Mouse (Mus musculus) myocyte (in vitro differentiated cells): ENCODE results near the gene Snrpg. TPM values are rescaled to one million over a fixed set of nuclear protein-coding genes. Genes with fewer than 3 reads are reported as not detected.

ENCODE experiments used
- H3K27me3 ChIP-seq: one replicate; pipeline ENCODE4 v1.6.1; 2011; ENCODE audit not compliant: control insufficient read depth, insufficient read depth, insufficient read length
- H3K36me3 ChIP-seq: one replicate; pipeline ENCODE4 v1.6.1; 2011; ENCODE audit not compliant: control insufficient read depth, insufficient read depth
- H3K4me2 ChIP-seq: one replicate; pipeline ENCODE4 v1.6.1; 2011; ENCODE audit warnings: low read depth, control low read depth
- H3K4me3 ChIP-seq: one replicate; pipeline ENCODE4 v1.5.1; 2011; ENCODE audit warnings: mild to moderate bottlenecking, control low read depth, moderate library complexity
- H3K79me2 ChIP-seq: one replicate; pipeline ENCODE4 v1.6.1; 2011; ENCODE audit not compliant: control insufficient read depth, insufficient read depth
- H3ac ChIP-seq: one replicate; pipeline ENCODE4 v1.6.1; 2011; ENCODE audit not compliant: control insufficient read depth, insufficient read length
- CEBPB ChIP-seq: IDR thresholded peaks from 2 replicates; pipeline ENCODE4 v1.6.1; 2011; ENCODE audit warnings: mild to moderate bottlenecking, moderate library complexity; ENCODE audit not compliant: poor library complexity, insufficient read depth, severe bottlenecking
- E2F4 ChIP-seq: IDR thresholded peaks from one replicate; pipeline ENCODE4 v1.6.1; 2011; ENCODE audit warnings: mild to moderate bottlenecking, control low read depth, moderate library complexity; ENCODE audit not compliant: insufficient read depth
- MAX ChIP-seq: IDR thresholded peaks from one replicate; pipeline ENCODE4 v1.6.1; 2011; ENCODE audit warnings: low read depth, mild to moderate bottlenecking, control low read depth
- MYOD1 ChIP-seq, 3 experiments: IDR thresholded peaks; one replicate each; pipeline ENCODE4 v1.6.1; 2011; ENCODE audit warnings: control low read depth in 2 of 3, low read depth in 2 of 3, mild to moderate bottlenecking in 2 of 3, moderate library complexity in 1 of 3; ENCODE audit not compliant: insufficient read length in 2 of 3, control insufficient read depth in 1 of 3
- MYOG ChIP-seq, 3 experiments: IDR thresholded peaks; one replicate each; pipeline ENCODE4 v1.6.1; 2011; ENCODE audit warnings: control low read depth in 2 of 3, low read depth in 2 of 3, mild to moderate bottlenecking in 2 of 3; ENCODE audit not compliant: insufficient read length in 2 of 3, control insufficient read depth in 1 of 3, insufficient read depth in 1 of 3
- POLR2A ChIP-seq: IDR thresholded peaks from one replicate; pipeline ENCODE4 v1.6.1; 2011; ENCODE audit warnings: low read depth, mild to moderate bottlenecking, control low read depth, moderate library complexity; ENCODE audit not compliant: insufficient read length
- POLR2AphosphoS2 ChIP-seq: IDR thresholded peaks from one replicate; pipeline ENCODE4 v1.6.1; 2011; ENCODE audit warnings: low read depth, control low read depth; ENCODE audit not compliant: insufficient read length
- REST ChIP-seq: IDR thresholded peaks from one replicate; pipeline ENCODE4 v1.6.1; 2011; ENCODE audit warnings: mild to moderate bottlenecking, control low read depth, moderate library complexity; ENCODE audit not compliant: insufficient read depth, insufficient read length
- SRF ChIP-seq: IDR thresholded peaks from one replicate; pipeline ENCODE4 v1.6.1; 2011; ENCODE audit warnings: low read depth; ENCODE audit not compliant: control insufficient read depth, insufficient read length
- TCF12 ChIP-seq: IDR thresholded peaks from one replicate; pipeline ENCODE4 v1.6.1; 2011; ENCODE audit warnings: mild to moderate bottlenecking, control low read depth; ENCODE audit not compliant: poor library complexity, insufficient read depth, severe bottlenecking
- TCF3 ChIP-seq: IDR thresholded peaks from one replicate; pipeline ENCODE4 v1.6.1; 2011; ENCODE audit warnings: low read depth, control low read depth; ENCODE audit not compliant: insufficient read length
- USF1 ChIP-seq: IDR thresholded peaks from one replicate; pipeline ENCODE4 v1.6.1; 2011; ENCODE audit warnings: low read depth, mild to moderate bottlenecking, control low read depth, moderate library complexity
- polyA plus RNA-seq: library from polyadenylated mRNA; unstranded; fragments of >200 nt; fragmentation: generic; extraction: Trizol; gene quantifications from one replicate; pipeline ENCODE4 v1.2.1, GENCODE M21; 2012; ENCODE audit warnings: missing spikeins

Snrpg gene
- polyA plus RNA-seq, 1 experiment, result 188 TPM

- Histone ChIP-seq H3K4me2 (no peak overlapping the region), H3K36me3 (no peaks in the 10 kb centered on the region), H3K4me3 (no peak overlapping the region), H3K79me2 (no peaks in the 10 kb centered on the region), H3K27me3 (no peaks in the 10 kb centered on the region), H3ac (no peak overlapping the region)
- no peak for TF ChIP-seq CEBPB
- TF ChIP-seq SRF, result no peak
- TF ChIP-seq MYOD1 (IDR thresholded peaks at IDR 0.05; ENCODE audit: control insufficient read depth in 1 of 3, insufficient read length in 2 of 3, low read depth in 2 of 3), result no peak
- TF ChIP-seq TCF3, result no peak
- TF ChIP-seq POLR2A, result no peak
- TF ChIP-seq REST, result no peak
- no peak for TF ChIP-seq E2F4
- TF ChIP-seq POLR2AphosphoS2, result no peak
- TF ChIP-seq MAX, result no peak
- no peak for TF ChIP-seq TCF12
- no peak for TF ChIP-seq USF1
Observed at GRCm38 (mm10) chr6:86343656-86344055, 27.4 kb upstream of the Snrpg start.

DNA sequence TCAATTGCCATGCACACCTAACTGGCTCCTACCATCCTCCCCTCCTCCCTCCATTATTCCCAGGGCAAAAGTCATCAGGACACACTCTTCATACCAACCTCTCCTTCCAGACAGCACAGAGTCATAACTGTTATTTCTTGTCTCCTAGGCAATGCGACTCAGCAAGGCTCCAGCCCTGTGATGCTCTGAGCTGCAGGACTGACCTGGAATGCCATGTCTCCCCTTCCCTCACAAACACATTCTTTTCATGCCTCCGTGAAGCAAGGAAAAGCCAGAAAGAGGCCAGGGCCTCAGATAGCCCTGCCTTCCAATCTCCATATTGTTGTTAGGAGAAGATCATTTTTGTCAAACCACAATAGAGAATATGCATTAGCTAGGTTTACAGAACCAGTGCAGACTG is 25.0 kb upstream of the Snrpg start:
- H3K4me2 ChIP-seq, result no peak overlapping the region
- no peak overlapping the region for H3ac ChIP-seq
- TF ChIP-seq TCF3, result no peak
- TF ChIP-seq POLR2AphosphoS2, result no peak
- TF ChIP-seq MAX, result no peak
- no peak for TF ChIP-seq SRF
- no peak for TF ChIP-seq TCF12
- no peak for TF ChIP-seq MYOG (IDR thresholded peaks at IDR 0.05; ENCODE audit: control insufficient read depth in 1 of 3, insufficient read depth in 1 of 3, insufficient read length in 2 of 3, low read depth in 2 of 3)
- TF ChIP-seq REST, result no peak
- TF ChIP-seq E2F4, result no peak
- no peak for TF ChIP-seq POLR2A
- TF ChIP-seq USF1, result no peak
- TF ChIP-seq CEBPB, result no peak
- TF ChIP-seq MYOD1 (IDR thresholded peaks at IDR 0.05; ENCODE audit: control insufficient read depth in 1 of 3, insufficient read length in 2 of 3, low read depth in 2 of 3), result no peak
- no peaks in the 10 kb centered on the region for H3K79me2 ChIP-seq
- H3K4me3 ChIP-seq, result no peak overlapping the region
- H3K27me3 ChIP-seq, result no peaks in the 10 kb centered on the region
- no peaks in the 10 kb centered on the region for H3K36me3 ChIP-seq

DNA sequence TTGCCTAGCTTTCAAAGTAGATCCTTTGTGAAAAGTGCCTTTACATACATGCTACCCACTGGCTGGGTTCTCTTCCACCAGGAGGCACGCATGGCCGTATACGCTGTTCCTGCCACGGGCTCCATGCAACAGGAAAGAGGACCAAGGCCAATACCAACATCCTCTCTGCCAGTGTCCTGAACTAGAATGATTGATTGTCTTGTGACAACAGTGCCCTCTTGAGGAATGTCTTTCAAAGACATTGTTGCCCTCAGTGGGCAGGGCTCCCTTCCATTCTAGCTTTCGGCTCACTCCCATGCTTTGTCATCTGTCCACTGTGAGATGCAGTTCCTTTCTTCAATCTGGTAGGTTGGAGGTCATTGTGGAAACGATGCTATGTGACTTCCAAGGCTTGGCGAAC is 21.8 kb upstream of the Snrpg start:
- TF ChIP-seq MYOG (IDR thresholded peaks at IDR 0.05; ENCODE audit: control insufficient read depth in 1 of 3, insufficient read depth in 1 of 3, insufficient read length in 2 of 3, low read depth in 2 of 3) (no peak), POLR2A (no peak), TCF3 (no peak), POLR2AphosphoS2 (no peak)
- H3K79me2 ChIP-seq, result no peaks in the 10 kb centered on the region
- no peak overlapping the region for H3ac ChIP-seq
- no peaks in the 10 kb centered on the region for H3K36me3 ChIP-seq
- no peak overlapping the region for H3K4me3 ChIP-seq
- H3K4me2 ChIP-seq, result no peak overlapping the region
- H3K27me3 ChIP-seq, result peaks cover 6% of the 10 kb centered on the region

DNA sequence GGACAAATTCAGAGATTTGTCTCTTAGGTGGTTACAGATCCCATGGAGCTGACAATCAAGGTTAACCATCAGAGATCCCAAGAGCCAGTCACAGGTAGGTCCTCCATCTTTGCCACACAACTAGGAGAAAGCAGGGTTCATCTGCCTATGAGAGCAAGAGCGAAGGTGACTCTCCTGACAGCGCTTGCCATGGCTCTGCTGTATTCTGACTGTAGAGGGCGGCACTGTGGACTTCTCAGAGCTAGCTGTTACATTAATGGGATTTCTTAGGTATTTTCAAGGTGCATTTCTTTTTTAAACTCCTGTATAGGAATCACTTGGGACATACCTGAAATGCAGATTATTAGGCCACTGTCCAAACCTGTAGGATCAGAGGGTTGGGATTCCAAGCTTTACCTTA is 16.2 kb upstream of the Snrpg start:
- no peak overlapping the region for H3ac ChIP-seq
- H3K27me3 ChIP-seq, result peaks cover 22% of the 10 kb centered on the region
- no peak overlapping the region for H3K4me3 ChIP-seq
- H3K36me3 ChIP-seq, result no peaks in the 10 kb centered on the region
- TF ChIP-seq TCF12, result no peak
- TF ChIP-seq E2F4, result no peak
- TF ChIP-seq CEBPB, result no peak
- no peak for TF ChIP-seq TCF3
- no peak for TF ChIP-seq MAX
- no peak overlapping the region for H3K4me2 ChIP-seq
- H3K79me2 ChIP-seq, result no peaks in the 10 kb centered on the region

- Histone ChIP-seq H3K27me3 (peaks cover 19% of the 10 kb centered on the region), H3K79me2 (no peaks in the 10 kb centered on the region), H3K4me3 (no peak overlapping the region), H3ac (no peak overlapping the region), H3K4me2 (no peak overlapping the region), H3K36me3 (no peaks in the 10 kb centered on the region)
- TF ChIP-seq MYOG (IDR thresholded peaks at IDR 0.05; ENCODE audit: control insufficient read depth in 1 of 3, insufficient read depth in 1 of 3, insufficient read length in 2 of 3, low read depth in 2 of 3), result no peak
- no peak for TF ChIP-seq E2F4
- no peak for TF ChIP-seq USF1
Observed at GRCm38 (mm10) chr6:86356956-86357355, 14.1 kb upstream of the Snrpg start.

- H3K4me2 ChIP-seq, result no peak overlapping the region
- H3K36me3 ChIP-seq, result no peaks in the 10 kb centered on the region
- no peak overlapping the region for H3ac ChIP-seq
- H3K4me3 ChIP-seq, result no peak overlapping the region
- peaks cover 16% of the 10 kb centered on the region for H3K27me3 ChIP-seq
- TF ChIP-seq MAX (no peak), TCF3 (no peak), USF1 (no peak), POLR2A (no peak), MYOG (IDR thresholded peaks at IDR 0.05; ENCODE audit: control insufficient read depth in 1 of 3, insufficient read depth in 1 of 3, insufficient read length in 2 of 3, low read depth in 2 of 3) (no peak), SRF (no peak), CEBPB (no peak)
- H3K79me2 ChIP-seq, result no peaks in the 10 kb centered on the region
Observed at GRCm38 (mm10) chr6:86360691-86361090, 10.4 kb upstream of the Snrpg start.
